Mouse (Mus musculus): ENCODE results near the gene Treml4. TPM values are rescaled to one million over a fixed set of nuclear protein-coding genes. Genes with fewer than 3 reads are reported as not detected.

The Treml4 gene
- total RNA-seq, 2 experiments from 2014 or later: 0.28 TPM; not detected in 1

- DNase-seq (ENCODE audit: low spot score): no peak
- intact Hi-C loops (cut with DNase I): no loop called here
Observed at GRCm38 (mm10) chr17:48321279-48321678, 57.2 kb downstream of the Treml4 start.

- no peak for DNase-seq (ENCODE audit: low spot score)
- intact Hi-C loops (cut with DNase I): no loop called here
Observed at GRCm38 (mm10) chr17:48323236-48323635, 59.1 kb downstream of the Treml4 start.

GRCm38 (mm10) chr17:48324258-48324657 lies 60.2 kb downstream of the Treml4 start:
- intact Hi-C loops (cut with DNase I): no loop called here
- no peak for DNase-seq (ENCODE audit: low spot score)

Other genes with a start within 250 kb of the Treml4 start
- not detected for gene 1700122O11Rik, start 226.0 kb upstream of the Treml4 start, total RNA-seq (2021)
- not detected for gene 1700067P10Rik, start 175.0 kb upstream of the Treml4 start, total RNA-seq (2021)
- not detected for gene 9830107B12Rik, start 118.0 kb upstream of the Treml4 start, total RNA-seq (2021)
- not detected for gene A530064D06Rik, start 97.0 kb upstream of the Treml4 start, total RNA-seq (2021)
- not detected for gene Trem1, start 31.5 kb upstream of the Treml4 start, total RNA-seq (2021)
- not detected for gene Trem3, start 16.5 kb upstream of the Treml4 start, total RNA-seq (2021)
- under 1 TPM; 0.31 to 0.75 TPM for gene Treml2, start 35.2 kb downstream of the Treml4 start, total RNA-seq (2021)
- gene B430306N03Rik, start 51.8 kb downstream of the Treml4 start, total RNA-seq (2021): under 1 TPM; 0.08 to 0.20 TPM
- gene Trem2, start 82.1 kb downstream of the Treml4 start, total RNA-seq (2021): 1 to 10 TPM; 1.2 TPM
- gene Treml1, start 95.6 kb downstream of the Treml4 start, total RNA-seq (2021): under 1 TPM; 0.26 to 0.92 TPM
- 10 to 100 TPM; 19.6 to 21.4 TPM for gene Nfya, start 145.6 kb downstream of the Treml4 start, total RNA-seq (2021)
- gene Oard1, start 145.7 kb downstream of the Treml4 start, total RNA-seq (2021): 10 to 100 TPM; 12.9 to 14.3 TPM
- 100 to 1,000 TPM; 245 to 262 TPM for gene Apobec2, start 168.6 kb downstream of the Treml4 start, total RNA-seq (2021)
- gene Tspo2, start 187.2 kb downstream of the Treml4 start, total RNA-seq (2021): 1 to 10 TPM in 1 of 2 experiments, under 1 TPM in 1; 0.91 to 1.2 TPM
- gene Unc5cl, start 190.6 kb downstream of the Treml4 start, total RNA-seq (2021): under 1 TPM; 0.14 to 0.16 TPM